Mouse (Mus musculus): ENCODE data around the gene Zbtb16. TPM values are rescaled to one million over a fixed set of nuclear protein-coding genes. Genes with fewer than 3 reads are reported as not detected.

The Zbtb16 gene
- polyA plus RNA-seq, 1 experiment from 2014 or later: 5.4 TPM

- H3K4me1 ChIP-seq (ENCODE audit: control insufficient read depth, insufficient read depth, low read length): 0 out of 2 replicates have a peak, but pooled peaks cover 2% of the 10 kb centered on the region
- no peak overlapping the region for H3K27ac ChIP-seq (ENCODE audit: low read length)
- no peak overlapping the region for H3K4me2 ChIP-seq (ENCODE audit: low read length)
- no peak overlapping the region for H3K9ac ChIP-seq (ENCODE audit: low read depth, low read length)
- no peak for ATAC-seq
- no peak overlapping the region for H3K4me3 ChIP-seq (ENCODE audit: low read depth, low read length)
- WGBS: 97% methylated on average over 6 of the region's 6 CpGs
- H3K36me3 ChIP-seq (ENCODE audit: control insufficient read depth, insufficient read depth, low read length): no peaks in the 10 kb centered on the region
- no peaks in the 10 kb centered on the region for H3K9me3 ChIP-seq (replicated peaks; ENCODE audit: control insufficient read depth, low read length, poor library complexity, severe bottlenecking)
- H3K27me3 ChIP-seq (ENCODE audit: control insufficient read depth, insufficient read depth, low read depth, low read length): no peaks in the 10 kb centered on the region
Measured at GRCm38 (mm10) chr9:48773130-48773529, 62.9 kb downstream of the Zbtb16 start.

- Histone ChIP-seq H3K27ac (ENCODE audit: low read length) (no peak overlapping the region), H3K4me1 (ENCODE audit: control insufficient read depth, insufficient read depth, low read length) (peaks cover 4% of the 10 kb centered on the region; the same call in 1 of the 2 replicates), H3K9ac (ENCODE audit: low read depth, low read length) (no peak overlapping the region), H3K4me2 (ENCODE audit: low read length) (no peak overlapping the region), H3K9me3 (replicated peaks; ENCODE audit: control insufficient read depth, low read length, poor library complexity, severe bottlenecking) (no peaks in the 10 kb centered on the region), H3K4me3 (ENCODE audit: low read depth, low read length) (no peak overlapping the region), H3K27me3 (ENCODE audit: control insufficient read depth, insufficient read depth, low read depth, low read length) (no peaks in the 10 kb centered on the region), H3K36me3 (ENCODE audit: control insufficient read depth, insufficient read depth, low read length) (no peaks in the 10 kb centered on the region)
- ATAC-seq: no peak
- 92% methylated on average over 6 of the region's 6 CpGs for WGBS
Measured at GRCm38 (mm10) chr9:48771504-48771903, 64.5 kb downstream of the Zbtb16 start.

DNA sequence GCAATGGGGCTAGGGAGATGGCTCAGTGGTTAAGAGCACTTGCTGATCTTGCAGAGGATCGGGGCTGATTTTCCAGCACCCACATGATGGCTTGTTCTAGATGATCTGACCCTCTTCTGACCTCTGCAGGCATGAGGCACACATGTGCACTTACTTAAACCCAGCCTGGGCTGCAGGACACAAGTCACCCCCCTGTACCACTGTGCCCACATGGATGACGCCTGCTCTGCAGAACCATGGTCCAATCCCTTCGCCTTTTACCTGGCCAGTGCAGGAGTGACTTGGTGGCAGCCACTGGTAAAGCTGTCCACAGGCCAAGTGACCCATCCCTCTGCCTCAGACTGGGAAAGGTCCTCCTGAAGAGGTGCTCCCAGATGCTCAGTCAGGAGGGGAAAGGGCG, 67.1 kb downstream of the Zbtb16 start:
- Histone ChIP-seq H3K36me3 (ENCODE audit: control insufficient read depth, insufficient read depth, low read length) (no peaks in the 10 kb centered on the region), H3K4me3 (ENCODE audit: low read depth, low read length) (no peak overlapping the region), H3K4me2 (ENCODE audit: low read length) (no peak overlapping the region), H3K9ac (ENCODE audit: low read depth, low read length) (no peak overlapping the region), H3K27me3 (ENCODE audit: control insufficient read depth, insufficient read depth, low read depth, low read length) (no peaks in the 10 kb centered on the region), H3K27ac (ENCODE audit: low read length) (no peak overlapping the region), H3K9me3 (replicated peaks; ENCODE audit: control insufficient read depth, low read length, poor library complexity, severe bottlenecking) (no peaks in the 10 kb centered on the region), H3K4me1 (ENCODE audit: control insufficient read depth, insufficient read depth, low read length) (peaks cover 4% of the 10 kb centered on the region; the same call in 1 of the 2 replicates)
- no peak for ATAC-seq
- 94% methylated on average over 4 of the region's 4 CpGs for WGBS

- no peaks in the 10 kb centered on the region for H3K36me3 ChIP-seq (ENCODE audit: control insufficient read depth, insufficient read depth, low read length)
- H3K4me3 ChIP-seq (ENCODE audit: low read depth, low read length): no peak overlapping the region
- H3K27ac ChIP-seq (ENCODE audit: low read length): no peak overlapping the region
- WGBS: 75% methylated on average over 20 of the region's 20 CpGs
- no peak overlapping the region for H3K9ac ChIP-seq (ENCODE audit: low read depth, low read length)
- no peaks in the 10 kb centered on the region for H3K9me3 ChIP-seq (replicated peaks; ENCODE audit: control insufficient read depth, low read length, poor library complexity, severe bottlenecking)
- no peaks in the 10 kb centered on the region for H3K27me3 ChIP-seq (ENCODE audit: control insufficient read depth, insufficient read depth, low read depth, low read length)
- ATAC-seq: no peak
- H3K4me1 ChIP-seq (ENCODE audit: control insufficient read depth, insufficient read depth, low read length): peaks cover 4% of the 10 kb centered on the region; the same call in 1 of the 2 replicates
- H3K4me2 ChIP-seq (ENCODE audit: low read length): no peak overlapping the region
Measured at GRCm38 (mm10) chr9:48767666-48768432, 68.2 kb downstream of the Zbtb16 start.

- Histone ChIP-seq H3K4me1 (ENCODE audit: control insufficient read depth, insufficient read depth, low read length) (peaks cover 4% of the 10 kb centered on the region; the same call in 1 of the 2 replicates), H3K9me3 (replicated peaks; ENCODE audit: control insufficient read depth, low read length, poor library complexity, severe bottlenecking) (no peaks in the 10 kb centered on the region), H3K27me3 (ENCODE audit: control insufficient read depth, insufficient read depth, low read depth, low read length) (no peaks in the 10 kb centered on the region), H3K27ac (ENCODE audit: low read length) (no peak overlapping the region), H3K9ac (ENCODE audit: low read depth, low read length) (no peak overlapping the region), H3K4me3 (ENCODE audit: low read depth, low read length) (no peak overlapping the region), H3K36me3 (ENCODE audit: control insufficient read depth, insufficient read depth, low read length) (no peaks in the 10 kb centered on the region), H3K4me2 (ENCODE audit: low read length) (no peak overlapping the region)
- no peak for ATAC-seq
Measured at GRCm38 (mm10) chr9:48765927-48766326, 70.1 kb downstream of the Zbtb16 start.

GRCm38 (mm10) chr9:48764311-48764710, 71.7 kb downstream of the Zbtb16 start:
- Histone ChIP-seq H3K36me3 (ENCODE audit: control insufficient read depth, insufficient read depth, low read length) (no peaks in the 10 kb centered on the region), H3K4me2 (ENCODE audit: low read length) (no peak overlapping the region), H3K4me3 (ENCODE audit: low read depth, low read length) (no peak overlapping the region), H3K9ac (ENCODE audit: low read depth, low read length) (no peak overlapping the region), H3K27me3 (ENCODE audit: control insufficient read depth, insufficient read depth, low read depth, low read length) (no peaks in the 10 kb centered on the region), H3K4me1 (ENCODE audit: control insufficient read depth, insufficient read depth, low read length) (peaks cover 9% of the 10 kb centered on the region; the same call in 1 of the 2 replicates), H3K27ac (ENCODE audit: low read length) (no peak overlapping the region), H3K9me3 (replicated peaks; ENCODE audit: control insufficient read depth, low read length, poor library complexity, severe bottlenecking) (no peaks in the 10 kb centered on the region)
- WGBS: 94% methylated on average over 5 of the region's 5 CpGs
- no peak for ATAC-seq

GRCm38 (mm10) chr9:48761732-48762637, 74.0 kb downstream of the Zbtb16 start:
- Histone ChIP-seq H3K4me2 (ENCODE audit: low read length) (no peak overlapping the region), H3K4me1 (ENCODE audit: control insufficient read depth, insufficient read depth, low read length) (peaks cover 5% of the 10 kb centered on the region; the same call in 1 of the 2 replicates), H3K27ac (ENCODE audit: low read length) (no peak overlapping the region), H3K4me3 (ENCODE audit: low read depth, low read length) (no peak overlapping the region), H3K36me3 (ENCODE audit: control insufficient read depth, insufficient read depth, low read length) (no peaks in the 10 kb centered on the region), H3K9ac (ENCODE audit: low read depth, low read length) (no peak overlapping the region), H3K9me3 (replicated peaks; ENCODE audit: control insufficient read depth, low read length, poor library complexity, severe bottlenecking) (no peaks in the 10 kb centered on the region), H3K27me3 (ENCODE audit: control insufficient read depth, insufficient read depth, low read depth, low read length) (no peaks in the 10 kb centered on the region)
- WGBS: 88% methylated on average over 14 of the region's 14 CpGs
- ATAC-seq: no peak

DNA sequence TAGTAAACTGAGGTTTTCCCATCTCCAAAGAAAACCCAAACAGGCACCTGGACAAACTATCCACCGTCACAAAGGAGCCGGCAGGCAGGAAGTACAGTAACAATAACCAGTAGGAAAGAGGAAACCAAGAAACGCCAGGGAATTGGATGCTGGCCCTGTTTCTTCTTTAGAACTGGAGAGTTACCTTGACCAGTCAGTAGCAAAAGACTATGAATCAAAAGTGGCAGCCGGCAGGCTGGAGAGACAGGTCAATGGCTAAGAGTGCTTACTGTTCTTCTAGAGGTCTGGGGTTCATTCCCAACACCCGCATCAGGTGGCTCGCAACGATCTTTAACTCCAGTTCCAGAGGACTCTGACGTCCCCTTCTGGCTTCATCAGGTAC, 74.9 kb downstream of the Zbtb16 start:
- no peaks in the 10 kb centered on the region for H3K36me3 ChIP-seq (ENCODE audit: control insufficient read depth, insufficient read depth, low read length)
- no peak overlapping the region for H3K9ac ChIP-seq (ENCODE audit: low read depth, low read length)
- no peaks in the 10 kb centered on the region for H3K27me3 ChIP-seq (ENCODE audit: control insufficient read depth, insufficient read depth, low read depth, low read length)
- H3K27ac ChIP-seq (ENCODE audit: low read length): no peak overlapping the region
- 84% methylated on average over 8 of the region's 8 CpGs for whole genome bisulfite sequencing
- no peak overlapping the region for H3K4me2 ChIP-seq (ENCODE audit: low read length)
- H3K9me3 ChIP-seq (replicated peaks; ENCODE audit: control insufficient read depth, low read length, poor library complexity, severe bottlenecking): no peaks in the 10 kb centered on the region
- ATAC-seq: no peak
- H3K4me3 ChIP-seq (ENCODE audit: low read depth, low read length): no peak overlapping the region
- H3K4me1 ChIP-seq (ENCODE audit: control insufficient read depth, insufficient read depth, low read length): peaks cover 6% of the 10 kb centered on the region; the same call in 1 of the 2 replicates
